Mouse (Mus musculus) G1E (cell line): ENCODE measurements at regions not wholly inside any gene's neighbourhood (a gene's known extent, or its start where the extent isn't known, plus 50 kb on each side); places are given as distances from the start of the nearest gene placed in this dataset.

ENCODE experiments used
- CTCF ChIP-seq: IDR thresholded peaks from 2 replicates; pipeline ENCODE4 v1.5.1; 2012; ENCODE audit warnings: low read depth, low read length, inconsistent platforms, mixed read lengths
- GATA2 ChIP-seq: IDR thresholded peaks from 2 replicates; pipeline ENCODE4 v1.6.1; 2012; ENCODE audit warnings: low read depth, low read length, inconsistent platforms, borderline replicate concordance

DNA sequence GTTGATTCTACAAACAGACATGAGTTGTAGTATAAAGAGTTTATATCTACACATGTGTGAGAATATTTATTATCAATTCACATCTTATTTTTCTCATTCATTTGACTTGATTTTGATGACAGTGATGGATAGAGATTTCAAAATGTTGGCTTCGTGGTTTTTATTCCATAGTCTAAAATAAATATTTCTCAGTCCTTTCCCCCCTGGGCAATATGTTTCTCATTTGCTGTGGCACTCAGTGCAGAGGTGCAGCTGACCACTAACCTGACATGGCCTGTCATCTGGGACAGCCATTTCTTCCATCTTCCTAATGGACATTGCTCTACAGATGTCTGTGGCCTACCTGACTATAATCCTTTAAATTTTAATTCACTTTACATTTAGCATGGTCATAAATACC lies 1413.5 kb upstream of the Zeb2 start:
- TF ChIP-seq CTCF = no peak
- no peak for TF ChIP-seq GATA2
